Mouse (Mus musculus) forelimb bud, embryonic 11.5 days (tissue): Measurements from ENCODE around the gene Iqsec1.

Experiments
- DNase-seq: peaks from one replicate; pipeline ENCODE4 v3.0.0-alpha.2; 2012; ENCODE audit warnings: low read depth, low spot score

The Iqsec1 gene

DNA sequence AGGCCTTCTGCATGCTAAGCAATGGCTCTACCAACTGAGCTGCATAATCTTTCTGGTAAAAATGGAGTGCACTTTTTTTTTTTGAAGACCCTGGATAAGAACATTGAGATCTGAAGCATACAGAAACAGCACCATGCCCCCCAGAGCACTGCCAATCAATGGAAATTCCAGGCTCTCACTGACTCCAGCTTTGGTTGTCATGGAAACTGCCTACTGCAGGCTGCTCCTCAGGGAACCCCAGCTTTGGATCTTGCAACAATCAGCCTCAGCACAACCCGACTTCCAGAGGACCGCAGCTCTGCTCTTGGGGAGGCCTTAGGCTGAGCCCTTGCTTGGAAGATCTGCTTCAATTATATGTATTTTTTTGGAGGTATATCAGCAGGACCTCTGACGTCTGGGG is 201.9 kb downstream of the Iqsec1 start:
- no peak for DNase-seq

DNA sequence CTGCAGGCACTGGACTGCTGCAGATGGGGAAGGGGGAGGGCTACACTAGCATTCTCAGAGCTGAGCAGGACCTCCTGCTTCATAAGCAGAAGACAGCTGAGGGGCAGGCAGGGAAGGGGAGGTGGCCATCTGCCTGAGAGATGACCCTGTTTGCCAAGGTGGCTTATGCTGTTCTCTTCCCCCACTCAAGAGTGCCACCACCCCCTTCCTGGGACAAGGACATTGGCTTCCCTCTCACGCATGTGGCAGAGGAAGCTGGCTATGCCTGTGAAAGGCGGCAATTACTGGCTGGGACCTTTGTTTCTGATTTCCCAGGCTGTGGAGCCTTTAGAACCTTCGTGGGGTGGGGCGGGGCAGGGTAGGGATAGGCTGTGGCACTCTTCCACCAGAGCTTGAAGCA is 204.5 kb downstream of the Iqsec1 start:
- DNase-seq: no peak

DNA sequence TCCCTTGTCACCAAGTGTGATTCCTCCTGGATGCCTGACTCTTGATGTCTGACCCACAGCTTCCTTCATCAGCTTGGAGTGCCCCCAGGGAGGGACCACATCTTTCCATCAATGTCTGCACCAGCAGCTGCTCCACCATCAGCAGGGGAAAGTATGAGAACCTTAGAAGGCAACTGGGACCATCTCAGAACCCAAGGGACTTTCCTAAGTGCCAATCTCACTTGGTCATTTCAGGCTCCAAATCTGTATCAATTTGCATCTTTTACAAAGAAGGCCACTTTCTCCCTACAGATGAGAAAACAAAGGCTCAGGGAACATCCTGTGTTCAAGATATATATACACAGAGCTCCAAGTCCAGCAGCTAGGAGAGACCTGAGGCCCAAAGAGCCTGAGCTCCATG is 205.3 kb downstream of the Iqsec1 start:
- DNase-seq: no peak

DNA sequence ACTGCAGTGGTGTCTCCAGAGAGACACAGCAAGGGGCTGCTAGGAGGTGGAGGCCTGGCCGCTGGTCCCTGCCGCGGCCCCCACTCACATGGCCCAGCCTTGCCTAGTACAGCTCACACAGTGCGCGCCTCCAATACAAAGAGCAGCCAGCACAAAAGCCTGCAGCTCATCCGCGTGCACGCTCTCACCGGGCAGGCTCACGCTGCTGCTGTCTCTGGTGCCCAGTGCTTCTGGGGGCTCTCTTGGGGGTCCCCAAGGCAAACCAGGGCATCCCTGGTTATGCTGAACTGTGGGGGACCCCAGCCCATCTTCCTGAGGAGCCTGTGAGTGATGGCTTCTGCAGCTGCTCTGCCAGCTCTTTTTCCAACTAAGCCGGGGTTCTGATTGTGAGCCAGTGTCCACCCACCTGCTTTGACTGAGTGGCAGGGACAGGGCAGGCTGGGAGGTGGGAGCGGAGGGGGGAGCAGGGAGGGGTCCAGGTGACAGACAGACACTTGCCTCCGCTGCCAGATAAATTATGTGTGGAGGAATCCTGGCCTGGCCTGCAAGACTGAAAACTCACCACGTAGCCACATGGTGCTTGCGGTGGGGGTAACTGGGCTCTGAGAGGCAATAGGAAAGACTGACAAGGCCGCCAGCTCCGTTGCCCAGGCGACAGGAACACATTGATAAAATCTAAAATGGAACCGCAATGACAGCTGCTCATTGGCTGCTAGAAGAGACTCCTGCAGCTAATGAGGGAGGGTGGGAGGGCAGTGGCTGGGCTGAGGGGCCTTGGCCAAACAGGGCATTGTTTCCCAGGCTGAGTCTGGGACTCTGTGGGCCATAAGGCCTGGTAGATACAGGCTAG is 206.3 kb downstream of the Iqsec1 start:
- DNase-seq: peak; percentile 59

DNA sequence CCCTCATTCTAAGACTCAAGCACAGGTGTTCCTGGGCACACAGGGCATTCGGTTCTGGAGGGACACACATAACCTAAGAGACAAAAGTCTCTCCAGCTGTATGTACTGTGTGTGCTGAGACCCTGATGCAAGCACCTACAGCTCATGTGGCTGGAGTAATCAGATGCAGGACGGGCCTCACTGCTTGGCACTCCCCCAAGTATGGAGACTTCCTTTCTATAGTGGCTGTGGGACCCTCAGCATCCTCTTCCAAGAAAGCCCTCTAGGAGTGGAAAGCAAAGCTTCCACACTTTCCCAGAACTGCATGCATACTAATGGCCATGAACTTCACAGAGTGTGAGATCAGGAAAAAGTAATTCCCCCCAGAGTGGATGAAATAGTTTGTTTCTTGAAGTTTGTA is 208.0 kb downstream of the Iqsec1 start:
- no peak for DNase-seq

DNA sequence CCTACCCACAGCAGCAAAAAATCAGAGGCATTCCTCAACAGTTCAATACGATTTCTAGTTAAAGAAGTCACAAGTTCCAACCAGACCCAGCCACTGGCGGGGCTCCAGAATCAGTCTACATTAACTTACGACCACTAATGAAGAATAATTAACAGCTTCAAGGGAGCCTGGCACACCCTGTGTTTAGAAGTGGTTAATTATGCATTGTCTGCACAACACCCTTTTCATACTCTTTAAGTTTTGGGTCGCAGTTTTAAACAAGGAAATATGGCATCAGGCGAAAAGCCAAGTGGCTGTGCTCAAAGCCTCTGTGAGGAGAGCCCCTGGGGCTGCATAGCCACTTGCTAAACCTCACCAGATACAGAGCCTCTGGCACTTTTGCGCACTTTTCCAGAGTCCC is 209.6 kb downstream of the Iqsec1 start:
- no peak for DNase-seq

DNA sequence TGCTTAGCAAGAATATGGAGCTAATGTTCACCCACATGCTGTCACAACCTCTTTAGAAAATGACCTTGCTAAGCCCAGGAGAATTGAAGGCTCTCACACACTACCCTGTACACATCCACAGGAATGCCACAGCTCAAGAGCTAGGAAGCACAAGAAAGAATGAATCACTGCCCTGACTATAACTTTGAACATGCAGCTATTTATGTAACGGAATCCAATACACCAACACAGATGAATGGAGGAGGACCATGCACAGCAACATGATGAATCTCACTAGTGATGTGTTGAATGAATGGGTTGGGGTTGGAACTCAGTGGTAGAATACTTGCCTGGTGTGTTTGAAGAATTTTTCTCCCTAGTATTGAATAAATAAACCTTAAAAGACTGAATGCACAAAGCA is 211.2 kb downstream of the Iqsec1 start:
- no peak for DNase-seq

DNA sequence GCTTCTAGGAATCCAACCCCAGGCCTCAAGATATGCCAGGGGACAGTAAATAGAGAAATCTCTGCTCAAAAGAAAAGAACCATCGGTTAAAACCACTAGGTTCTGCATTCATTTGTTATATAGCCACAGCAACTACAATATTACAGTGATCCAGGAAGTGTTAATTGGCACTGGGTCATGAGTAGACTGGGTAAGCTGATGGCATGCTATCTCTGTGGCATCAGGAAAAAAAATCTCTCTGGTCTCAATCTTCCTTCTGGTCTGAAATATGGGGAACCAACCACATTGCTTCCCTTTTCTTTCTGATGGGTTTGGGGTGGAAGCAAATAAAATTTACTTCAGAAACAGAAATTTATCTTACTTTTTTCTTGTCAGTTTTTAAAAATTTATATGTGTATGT is 212.9 kb downstream of the Iqsec1 start:
- DNase-seq: no peak

DNA sequence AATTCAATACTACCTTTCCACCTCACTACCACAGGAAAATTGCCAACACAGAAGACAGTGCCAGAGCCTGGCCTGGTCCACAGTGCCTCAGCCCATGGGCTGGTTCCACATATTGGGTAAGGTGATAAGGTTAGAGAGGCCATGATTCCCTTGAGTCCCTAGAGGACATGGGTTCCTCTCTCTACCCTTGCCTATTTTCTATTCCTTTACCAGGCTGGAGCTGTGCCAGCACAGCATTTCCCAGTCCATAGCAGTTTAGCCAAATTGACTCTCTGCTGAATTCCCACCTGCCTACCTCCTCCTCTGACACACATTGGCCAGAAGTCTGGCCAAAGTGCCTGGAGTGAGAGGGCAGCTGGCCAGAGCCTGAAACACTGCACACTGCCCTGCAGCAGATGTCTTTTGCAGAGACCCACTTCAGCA is 214.7 kb downstream of the Iqsec1 start:
- no peak for DNase-seq

DNA sequence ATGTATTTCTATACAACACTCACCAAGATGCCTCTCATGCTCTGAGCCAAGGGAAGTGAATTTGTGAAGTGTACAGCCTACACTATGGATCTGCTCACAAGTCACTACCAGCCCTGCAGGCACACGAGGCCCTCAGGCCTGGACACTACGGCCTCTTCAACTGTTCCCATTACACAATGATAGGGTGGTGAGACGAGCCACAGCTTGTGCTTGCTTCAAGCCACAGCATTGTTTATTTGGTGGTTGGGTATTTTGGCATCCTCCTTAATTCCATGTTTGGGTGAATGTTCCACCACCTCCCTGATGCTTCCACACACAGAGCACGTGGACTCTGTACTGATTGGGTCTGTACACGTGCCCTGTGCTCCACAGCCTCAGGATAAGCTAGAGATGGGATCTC is 216.4 kb downstream of the Iqsec1 start:
- no peak for DNase-seq

DNA sequence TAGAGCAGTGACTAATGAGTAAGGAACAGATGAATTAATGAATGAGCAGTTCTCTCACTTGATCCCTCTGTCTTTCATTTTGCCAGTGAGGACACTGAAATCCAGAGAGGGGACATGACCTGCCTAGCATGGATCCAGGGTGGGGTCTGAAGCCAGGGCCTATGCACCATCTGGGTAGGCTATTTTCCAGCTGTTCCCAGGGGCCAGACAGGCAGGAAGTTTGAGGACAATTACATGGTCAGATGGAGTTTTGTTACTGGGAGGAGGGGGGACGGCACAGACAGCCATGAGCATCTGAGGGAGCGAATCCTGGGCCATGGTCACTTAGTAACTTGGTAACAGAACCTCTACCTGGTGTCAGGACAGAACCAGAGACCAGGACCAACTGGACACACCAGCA is 220.0 kb downstream of the Iqsec1 start:
- no peak for DNase-seq

DNA sequence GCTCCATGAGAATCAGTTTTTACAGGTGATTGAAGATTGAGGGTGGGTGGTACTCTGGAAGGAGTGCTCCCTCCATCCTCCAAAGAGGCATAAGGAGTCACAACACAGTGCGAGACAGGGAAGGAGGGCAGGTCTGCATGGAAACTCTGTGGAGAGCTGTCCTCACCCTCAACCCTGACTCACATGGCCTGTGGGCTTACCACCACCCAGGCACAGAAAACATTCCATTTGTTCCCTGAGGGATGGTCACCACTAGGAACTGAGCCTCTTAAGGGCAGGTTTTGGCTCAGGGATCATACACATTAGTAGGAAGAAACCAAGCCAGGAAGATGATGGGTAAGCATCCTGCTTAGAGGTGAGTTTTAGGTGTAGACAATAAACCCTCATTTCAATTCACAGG is 220.6 kb downstream of the Iqsec1 start:
- DNase-seq: no peak

DNA sequence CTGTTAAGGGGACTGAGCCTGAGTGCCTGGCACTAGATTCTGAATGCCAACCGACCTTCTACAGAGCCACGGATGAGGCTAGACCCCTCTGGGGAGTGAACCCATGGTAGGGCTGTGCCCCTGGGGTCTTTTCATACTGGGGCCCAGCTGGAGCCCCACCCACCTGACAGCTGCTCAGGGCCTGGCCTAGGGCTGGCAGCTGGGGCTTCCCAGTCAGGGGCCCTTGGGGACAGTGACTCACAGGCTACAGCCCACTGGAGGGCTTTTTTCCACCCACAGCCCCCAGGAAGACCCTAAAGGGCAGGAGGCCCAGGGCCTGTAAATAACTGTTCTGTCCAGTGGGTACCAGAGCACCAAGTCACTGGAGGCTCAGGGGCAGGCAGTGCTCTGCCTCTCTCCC is 223.7 kb downstream of the Iqsec1 start:
- DNase-seq: no peak

DNA sequence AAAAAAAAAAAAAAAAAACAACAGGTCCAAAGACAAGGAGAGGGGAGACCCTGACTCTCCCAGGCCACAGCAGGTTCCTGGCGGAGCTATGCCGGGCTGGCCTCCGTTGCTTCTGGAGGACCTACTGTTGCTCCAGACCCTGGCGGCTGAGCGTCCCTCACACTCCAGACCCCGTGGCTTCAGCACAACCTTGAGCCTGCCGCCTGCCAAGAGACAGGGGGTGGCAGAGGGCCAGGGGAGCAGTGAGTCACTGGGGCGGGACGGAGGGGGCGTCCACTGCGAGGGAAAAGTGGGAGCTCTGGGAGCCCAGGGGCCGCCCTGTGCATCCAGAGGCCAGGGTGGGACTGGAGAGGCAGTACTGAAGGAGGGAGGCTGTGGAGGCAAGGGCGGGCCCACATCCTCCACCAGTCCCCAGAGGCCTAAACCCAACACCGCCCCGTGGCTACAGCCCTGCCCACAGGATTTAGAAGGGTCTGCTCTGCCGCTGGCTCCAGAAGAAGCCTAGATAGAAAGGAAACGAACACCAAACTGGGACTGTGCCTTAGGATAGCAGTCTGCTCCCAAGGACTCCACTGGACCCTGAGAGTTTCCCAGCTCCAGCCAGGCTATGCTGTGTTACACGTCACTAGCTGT is 224.4 kb downstream of the Iqsec1 start:
- DNase-seq: no peak

DNA sequence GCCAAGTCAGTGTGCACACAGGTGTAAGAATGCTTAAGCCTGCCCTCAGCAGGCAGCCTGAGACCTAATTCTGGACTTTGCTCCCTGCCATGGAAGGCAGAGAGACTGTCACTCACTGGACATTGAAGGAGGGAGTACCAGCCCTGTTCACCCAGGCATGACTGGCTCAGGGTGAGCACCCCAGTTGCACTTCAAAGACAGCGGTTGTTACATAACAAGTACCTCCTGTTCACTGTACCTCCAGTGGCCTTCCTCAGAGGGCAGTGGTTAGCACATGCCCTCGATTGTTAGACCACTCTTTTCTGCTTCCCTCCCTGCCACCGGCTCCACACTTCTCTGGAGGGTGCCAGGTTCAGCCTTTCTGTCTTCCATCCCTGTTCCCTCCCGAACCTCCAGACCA is 225.2 kb downstream of the Iqsec1 start:
- no peak for DNase-seq

DNA sequence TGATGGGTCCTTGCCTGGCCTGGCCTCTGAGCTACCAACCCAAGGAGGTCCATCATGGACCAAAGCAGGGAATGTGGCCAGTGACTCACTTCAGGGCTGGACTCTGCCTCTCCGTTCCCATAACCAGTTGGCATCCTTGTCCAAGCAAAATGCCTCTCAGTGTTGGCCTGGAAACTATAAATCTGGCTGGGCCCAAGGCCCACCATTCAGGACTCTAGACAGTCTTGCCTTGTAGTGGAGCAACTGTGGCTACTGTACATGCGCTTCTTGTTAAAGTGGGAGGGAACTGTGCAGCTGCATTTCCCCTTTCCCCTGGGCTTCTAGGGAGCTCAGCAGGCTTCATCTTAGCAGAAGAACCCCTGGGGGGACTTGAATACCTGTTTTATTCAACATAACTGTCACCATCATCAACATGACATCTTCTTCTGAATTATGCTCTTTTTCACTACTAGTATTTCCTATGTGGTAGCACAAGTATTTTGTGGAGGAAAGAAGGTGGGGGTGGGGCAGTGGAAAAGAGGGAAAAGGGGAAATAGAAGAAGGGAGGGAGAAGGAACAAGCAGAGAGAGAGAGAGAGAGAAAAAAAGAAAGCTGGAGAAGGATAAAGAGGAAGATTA is 226.3 kb downstream of the Iqsec1 start:
- no peak for DNase-seq

DNA sequence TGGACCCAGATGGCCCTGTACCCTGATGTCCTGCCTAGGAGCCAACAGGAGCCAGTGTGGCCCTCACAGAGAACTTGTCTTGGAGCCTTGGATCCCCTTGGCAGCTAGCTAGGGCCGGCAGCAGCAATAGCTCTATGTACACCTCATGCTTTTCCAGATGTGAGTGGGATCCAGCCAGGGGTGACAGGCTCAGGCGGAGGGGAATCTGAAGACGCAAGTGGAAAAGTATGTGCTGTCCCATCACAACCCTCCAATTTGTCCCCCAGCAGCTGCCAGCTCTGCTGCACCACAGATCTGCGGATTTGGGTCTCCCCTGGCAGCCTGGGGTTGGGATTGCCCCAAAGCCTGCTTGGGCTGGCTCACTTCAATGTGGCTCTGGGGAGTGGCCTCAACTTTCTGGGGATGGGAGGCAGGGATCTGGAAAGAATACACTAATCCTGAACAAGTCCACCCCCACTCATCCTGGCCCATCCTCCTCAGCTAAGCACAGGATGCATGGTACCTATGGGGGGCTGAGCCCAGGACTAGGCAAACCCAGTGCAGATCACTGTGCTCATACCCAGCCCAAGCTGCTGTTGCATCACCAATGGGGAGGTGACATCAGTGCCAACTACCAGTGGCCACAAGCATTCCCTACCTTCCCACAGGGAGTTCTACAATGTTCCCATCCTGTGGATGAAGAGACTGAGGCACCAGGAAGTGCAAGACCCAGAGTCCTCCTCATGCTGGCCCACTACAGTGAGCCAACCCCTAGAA is 227.0 kb downstream of the Iqsec1 start:
- no peak for DNase-seq

DNA sequence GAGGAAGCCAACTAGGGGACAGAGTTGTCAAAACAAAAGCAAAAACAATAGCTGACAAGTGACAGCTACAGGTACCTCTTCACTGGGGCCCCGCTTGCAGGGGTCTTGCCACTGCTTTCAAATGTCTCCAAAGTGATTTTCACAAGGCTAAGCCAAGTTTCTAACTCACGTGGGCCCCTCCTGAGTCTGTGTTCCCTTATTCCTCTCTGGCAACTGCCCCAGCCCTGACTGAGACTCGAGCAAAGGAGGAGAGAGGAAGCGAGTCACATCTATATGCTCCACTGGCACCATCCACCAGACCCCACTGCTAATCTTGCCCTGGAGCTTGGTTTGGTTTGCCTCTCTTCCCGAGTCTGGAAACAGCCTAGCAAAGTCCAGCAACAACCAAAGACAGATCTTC is 227.6 kb downstream of the Iqsec1 start:
- DNase-seq: no peak

DNA sequence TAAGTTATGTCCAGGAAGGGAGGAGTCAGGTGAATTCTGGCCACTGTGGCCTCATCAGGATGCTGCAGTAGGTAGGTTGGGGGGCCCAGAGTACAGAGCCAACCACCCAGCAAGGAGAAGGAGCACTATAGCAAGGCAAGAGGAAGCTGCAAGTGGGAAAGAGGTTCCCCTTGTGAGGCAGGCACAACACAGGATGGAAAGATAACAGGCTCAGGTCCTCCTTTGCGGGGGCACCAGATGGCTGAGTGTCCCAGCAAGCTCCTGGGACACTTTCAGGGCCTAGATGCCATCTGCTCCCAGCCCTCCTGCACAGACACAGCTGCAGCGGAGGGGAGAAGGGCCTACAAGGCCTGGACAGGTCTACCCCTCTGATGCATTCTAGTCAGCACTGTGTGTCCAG is 228.7 kb downstream of the Iqsec1 start:
- DNase-seq: no peak

DNA sequence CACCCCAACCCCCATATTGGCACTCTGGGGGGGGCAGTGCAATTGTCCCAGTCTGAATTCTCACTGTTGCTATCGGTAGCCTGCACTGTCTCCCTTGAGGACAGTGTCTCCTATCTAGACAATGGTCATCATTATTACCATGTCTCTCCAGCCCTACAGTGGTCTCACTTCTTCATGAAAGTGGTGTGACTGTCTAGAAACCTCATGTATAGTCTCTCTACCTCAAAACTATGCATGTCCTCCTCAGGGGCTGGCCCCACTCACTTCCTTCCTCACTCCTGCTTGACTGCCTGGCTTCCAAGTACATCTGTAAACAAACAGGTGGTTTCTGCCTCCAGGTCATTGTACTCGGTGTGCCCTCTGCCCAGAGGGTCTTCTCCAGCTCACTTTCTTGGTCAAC is 230.3 kb downstream of the Iqsec1 start:
- DNase-seq: no peak

DNA sequence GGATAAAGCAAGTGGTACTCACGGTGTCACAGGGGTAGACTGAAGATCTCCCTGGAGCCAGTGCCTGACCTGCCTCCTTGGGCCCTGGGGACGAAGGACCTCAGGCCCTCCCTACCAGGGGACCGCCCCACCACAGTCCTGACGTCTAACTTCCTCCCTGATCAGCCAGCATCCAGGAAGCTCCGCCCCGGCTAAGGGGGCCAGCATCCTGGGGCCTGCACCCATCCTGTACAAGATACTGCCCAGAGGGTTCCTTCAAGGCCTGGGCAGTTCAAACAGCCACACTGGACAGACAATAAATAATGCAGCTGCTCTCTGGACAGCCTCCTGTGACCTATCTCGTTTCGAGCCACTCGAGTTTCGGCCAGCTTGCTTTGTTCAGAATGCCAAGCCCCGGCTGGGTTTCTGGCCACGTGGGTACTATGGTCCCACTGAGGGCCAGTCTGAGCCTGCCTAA is 231.0 kb downstream of the Iqsec1 start:
- DNase-seq: no peak

DNA sequence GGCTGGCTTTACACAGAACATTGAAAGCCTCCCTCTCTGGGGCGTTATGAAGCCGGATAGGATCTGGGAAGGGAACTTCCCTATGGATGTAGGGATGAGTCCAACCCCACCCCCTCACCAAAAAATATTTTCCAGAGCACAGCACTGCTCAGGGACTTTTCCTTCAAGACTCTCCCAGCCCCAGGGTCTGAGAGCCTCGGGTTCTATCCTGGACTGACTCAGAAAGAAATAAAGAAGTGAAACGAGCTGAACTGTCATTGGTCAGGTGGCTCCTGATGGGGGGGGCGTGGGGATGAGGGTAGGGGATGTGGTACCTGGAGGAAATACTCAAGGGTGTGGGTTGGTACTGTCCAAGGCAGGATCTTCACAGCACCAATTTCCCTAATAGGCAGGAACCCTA is 231.9 kb downstream of the Iqsec1 start:
- no peak for DNase-seq
